In genomic region chr14:54224484-54225467, GRCm38 (mm10) we compare ENCODE assay signal across 1 mouse cellular context.
TF ChIP-seq lines count a peak whose summit lies in the region.

No protein-coding gene starts in this region.

TF ChIP-seq in myocyte, 11 proteins besides CTCF, POLR2A, EP300 and RAD21 (continued from another document):
- TF ChIP-seq TCF3 (IDR thresholded peaks at IDR 0.05; ENCODE audit: insufficient read length, low read depth): no peak
- peak in 1 of 3 experiments; percentile 64 for TF ChIP-seq MYOD1 (IDR thresholded peaks at IDR 0.05; ENCODE audit: control insufficient read depth in 1 of 3, insufficient read length in 2 of 3, low read depth in 2 of 3)
